Mouse (Mus musculus) neural tube, embryonic 11.5 days (tissue): ENCODE measurements around the gene Trappc6b. TPM values are rescaled to one million over a fixed set of nuclear protein-coding genes. Genes with fewer than 3 reads are reported as not detected.
"Not testable (repeated sequence)": the region's sequence is repeated elsewhere in the genome, so short reads cannot be mapped to it uniquely, and the experiment has no call there.

ENCODE experiments used
- ATAC-seq: fragments of 200-750 bp; cut with Nextera tagmentation; 2 replicates; pipeline ENCODE4 v1.8.0; 2017; ENCODE audit warnings: moderate number of reproducible peaks, mild to moderate bottlenecking, moderate TSS enrichment, moderate library complexity; ENCODE audit not compliant: insufficient read depth, low FRiP score, low TSS enrichment
- DNase-seq: peaks from one replicate; pipeline ENCODE4 v3.0.0-alpha.2; 2015; ENCODE audit warnings: low spot score
- H3K27ac ChIP-seq: fragments of 300-500 bp; sonication (generic); 2 replicates; pipeline ENCODE4 v1.5.1; 2014; ENCODE audit warnings: low read depth, mild to moderate bottlenecking, low read length
- H3K27me3 ChIP-seq: fragments of 300-500 bp; sonication (generic); 2 replicates; pipeline ENCODE4 v1.6.1; 2014; ENCODE audit warnings: mild to moderate bottlenecking, low read length, mixed read lengths; ENCODE audit not compliant: control insufficient read depth, insufficient read depth
- H3K36me3 ChIP-seq: fragments of 300-500 bp; sonication (generic); 2 replicates; pipeline ENCODE4 v1.6.1; 2014; ENCODE audit warnings: mild to moderate bottlenecking, low read length, moderate library complexity, mixed read lengths; ENCODE audit not compliant: control insufficient read depth, insufficient read depth
- H3K4me1 ChIP-seq: fragments of 300-500 bp; sonication (generic); 2 replicates; pipeline ENCODE4 v1.6.1; 2014; ENCODE audit warnings: low read length, mixed read lengths; ENCODE audit not compliant: control insufficient read depth, insufficient read depth
- H3K4me2 ChIP-seq: fragments of 300-500 bp; sonication (generic); 2 replicates; pipeline ENCODE4 v1.6.1; 2014; ENCODE audit warnings: low read depth, mild to moderate bottlenecking, moderate library complexity
- H3K4me3 ChIP-seq: fragments of 300-500 bp; sonication (generic); 2 replicates; pipeline ENCODE4 v1.5.1; 2014; ENCODE audit warnings: low read depth, low read length
- H3K9ac ChIP-seq: fragments of 300-500 bp; sonication (generic); 2 replicates; pipeline ENCODE4 v1.6.1; 2014; ENCODE audit warnings: mild to moderate bottlenecking, low read length
- H3K9me3 ChIP-seq: fragments of 300-500 bp; sonication (generic); 2 replicates; pipeline ENCODE4 v1.6.1; 2016; ENCODE audit warnings: low read length; ENCODE audit not compliant: control insufficient read depth
- WGBS: fragments of 180-500 bp; shearing (Covaris S2); extraction: QIAGEN DNeasy Blood & Tissue Kit; methylation state at CpG from one replicate; pipeline ENCODE4 v1.1.7; 2014; 5-methylcytosine and 5-hydroxymethylcytosine counted together
- polyA plus RNA-seq: library from polyadenylated mRNA; unstranded; fragments of >200 nt; fragmentation: Nextera tagmentation; extraction: Ambion mirVana; gene quantifications from 2 replicates; pipeline ENCODE4 v1.2.1, GENCODE M21; 2014

Gene Trappc6b
- polyA plus RNA-seq, 1 experiment from 2014 or later: 74.9 TPM

GRCm38 (mm10) chr12:59065776-59066175 lies 4.5 kb upstream of the Trappc6b start:
- ATAC-seq (no peak), DNase-seq (no peak)
- H3K4me3 ChIP-seq: no peak overlapping the region; the same call in 1 of the 2 replicates
- 83% methylated on average over 3 of the region's 3 CpGs for WGBS
- no peaks in the 10 kb centered on the region for H3K27me3 ChIP-seq
- H3K9ac ChIP-seq: no peak overlapping the region
- H3K36me3 ChIP-seq: 0 out of 2 replicates have a peak, but pooled peaks cover 3% of the 10 kb centered on the region
- H3K4me2 ChIP-seq: peak overlapping the region; percentile 35
- 0 out of 2 replicates have a peak, but pooled peaks cover 4% of the 10 kb centered on the region for H3K4me1 ChIP-seq
- H3K9me3 ChIP-seq: no peaks in the 10 kb centered on the region
- H3K27ac ChIP-seq: no peak overlapping the region

- Histone ChIP-seq H3K4me1 (peaks cover 10% of the 10 kb centered on the region; the same call in 1 of the 2 replicates), H3K27ac (no peak overlapping the region), H3K4me3 (no peak overlapping the region), H3K9ac (no peak overlapping the region), H3K4me2 (no peak overlapping the region), H3K9me3 (no peaks in the 10 kb centered on the region), H3K36me3 (0 out of 2 replicates have a peak, but pooled peaks cover 3% of the 10 kb centered on the region), H3K27me3 (no peaks in the 10 kb centered on the region)
- ATAC-seq (no peak), DNase-seq (no peak)
- 91% methylated on average over 8 of the region's 8 CpGs for WGBS
Measured at GRCm38 (mm10) chr12:59064837-59065236, 3.6 kb upstream of the Trappc6b start.

- peak overlapping the region; percentile 87 for H3K9ac ChIP-seq
- peak overlapping the region; percentile 86; the same call in 1 of the 2 replicates for H3K27ac ChIP-seq
- ATAC-seq (no peak), DNase-seq (no peak)
- H3K4me3 ChIP-seq: peak overlapping the region; percentile 71
- peaks cover 2% of the 10 kb centered on the region; the same call in 1 of the 2 replicates for H3K36me3 ChIP-seq
- 75% methylated on average over 4 of the region's 4 CpGs for WGBS
- H3K4me2 ChIP-seq: peak overlapping the region; percentile 86
- no peaks in the 10 kb centered on the region for H3K27me3 ChIP-seq
- peaks cover 6% of the 10 kb centered on the region; the same call in 1 of the 2 replicates for H3K4me1 ChIP-seq
- no peaks in the 10 kb centered on the region for H3K9me3 ChIP-seq
Measured at GRCm38 (mm10) chr12:59060322-59060721, 950 bp downstream of the Trappc6b start.

- H3K4me1 ChIP-seq, H3K36me3 ChIP-seq, DNase-seq, H3K9ac ChIP-seq, H3K4me3 ChIP-seq, H3K9me3 ChIP-seq, ATAC-seq, H3K27me3 ChIP-seq, H3K4me2 ChIP-seq, H3K27ac ChIP-seq: not testable (repeated sequence)
- WGBS: 92% methylated on average over 5 of the region's 5 CpGs
Measured at GRCm38 (mm10) chr12:59058242-59058641, 3.0 kb downstream of the Trappc6b start.

- DNase-seq (no peak), ATAC-seq (no peak)
- no peaks in the 10 kb centered on the region for H3K27me3 ChIP-seq
- H3K4me3 ChIP-seq: no peak overlapping the region
- H3K27ac ChIP-seq: no peak overlapping the region
- WGBS: 96% methylated on average over 11 of the region's 11 CpGs
- H3K4me2 ChIP-seq: no peak overlapping the region
- H3K9ac ChIP-seq: no peak overlapping the region
- H3K36me3 ChIP-seq: peaks cover 2% of the 10 kb centered on the region; the same call in 1 of the 2 replicates
- no peaks in the 10 kb centered on the region for H3K9me3 ChIP-seq
- peaks cover 6% of the 10 kb centered on the region; the same call in 1 of the 2 replicates for H3K4me1 ChIP-seq
Measured at GRCm38 (mm10) chr12:59056222-59056621, 5.0 kb downstream of the Trappc6b start.

GRCm38 (mm10) chr12:59055196-59055850 lies 5.9 kb downstream of the Trappc6b start:
- Histone ChIP-seq H3K4me3 (no peak overlapping the region), H3K9ac (no peak overlapping the region), H3K27me3 (no peaks in the 10 kb centered on the region), H3K9me3 (no peaks in the 10 kb centered on the region), H3K36me3 (peaks cover 2% of the 10 kb centered on the region; the same call in 1 of the 2 replicates), H3K27ac (no peak overlapping the region), H3K4me2 (no peak overlapping the region), H3K4me1 (peaks cover 5% of the 10 kb centered on the region; the same call in 1 of the 2 replicates)
- WGBS: 97% methylated on average over 4 of the region's 4 CpGs
- ATAC-seq: no peak
- DNase-seq: no peak

GRCm38 (mm10) chr12:59053976-59054375 lies 7.3 kb downstream of the Trappc6b start:
- Histone ChIP-seq H3K9me3 (no peaks in the 10 kb centered on the region), H3K36me3 (peaks cover 2% of the 10 kb centered on the region; the same call in 1 of the 2 replicates), H3K27me3 (no peaks in the 10 kb centered on the region), H3K27ac (no peak overlapping the region), H3K9ac (no peak overlapping the region), H3K4me3 (no peak overlapping the region), H3K4me1 (no peaks in the 10 kb centered on the region), H3K4me2 (no peak overlapping the region)
- ATAC-seq: no peak
- DNase-seq: no peak

- Histone ChIP-seq H3K27me3 (no peaks in the 10 kb centered on the region), H3K4me1 (no peaks in the 10 kb centered on the region), H3K9me3 (no peaks in the 10 kb centered on the region), H3K9ac (no peak overlapping the region), H3K4me3 (no peak overlapping the region), H3K4me2 (no peak overlapping the region), H3K36me3 (peaks cover 2% of the 10 kb centered on the region; the same call in 1 of the 2 replicates), H3K27ac (no peak overlapping the region)
- ATAC-seq (no peak), DNase-seq (no peak)
- WGBS: 93% methylated on average over 5 of the region's 5 CpGs
Measured at GRCm38 (mm10) chr12:59053166-59053565, 8.1 kb downstream of the Trappc6b start.

- Histone ChIP-seq H3K36me3 (peaks cover 2% of the 10 kb centered on the region; the same call in 1 of the 2 replicates), H3K4me3 (no peak overlapping the region), H3K9ac (no peak overlapping the region), H3K9me3 (no peaks in the 10 kb centered on the region), H3K4me2 (no peak overlapping the region), H3K4me1 (no peaks in the 10 kb centered on the region), H3K27me3 (no peaks in the 10 kb centered on the region), H3K27ac (no peak overlapping the region)
- DNase-seq: no peak
- 95% methylated on average over 3 of the region's 3 CpGs for WGBS
- ATAC-seq: no peak
Measured at GRCm38 (mm10) chr12:59052470-59052869, 8.8 kb downstream of the Trappc6b start.
